Mouse (Mus musculus) kidney, adult 2 months (tissue): ENCODE data around the gene Orc3.

Source experiments
- CTCF ChIP-seq: fragments of 200-500 bp; conservative IDR thresholded peaks from 2 replicates; pipeline ENCODE4 v1.5.1; 2011; ENCODE audit warnings: low read depth, mild to moderate bottlenecking, control low read depth, low read length, moderate library complexity, mixed read lengths; ENCODE audit not compliant: insufficient read depth, insufficient read length
- POLR2A ChIP-seq: fragments of 200-500 bp; IDR thresholded peaks from one replicate; pipeline ENCODE4 v1.6.1; 2011; ENCODE audit warnings: low read depth, low read length, control low read depth

DNA sequence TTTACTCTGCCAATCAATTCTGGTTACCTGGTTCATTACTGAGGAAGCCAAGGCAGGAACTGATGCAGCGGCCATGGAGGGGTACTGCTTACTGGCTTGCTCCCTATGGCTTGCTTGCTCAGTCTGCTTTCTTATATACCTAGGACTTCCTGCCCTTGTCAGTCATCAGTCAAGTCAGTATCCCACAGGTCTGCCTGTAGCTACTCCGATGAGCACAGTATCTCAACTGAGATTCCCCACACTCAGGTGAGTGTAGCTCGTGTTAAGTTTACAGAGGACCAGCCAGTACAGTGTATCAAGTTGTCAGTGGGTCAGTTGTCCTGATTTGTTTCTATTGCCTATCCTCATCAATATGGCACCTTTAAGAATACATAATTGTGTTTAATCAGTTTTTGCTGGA, 26.0 kb upstream of the Orc3 start:
- no peak for TF ChIP-seq POLR2A
- TF ChIP-seq CTCF, result no peak
